Mouse (Mus musculus) stomach, postnatal 0 days (tissue): ENCODE measurements around the gene Slc35f5. TPM values are rescaled to one million over a fixed set of nuclear protein-coding genes. Genes with fewer than 3 reads are reported as not detected.

Experiments
- ATAC-seq: fragments of 200-750 bp; cut with Nextera tagmentation; 2 replicates; pipeline ENCODE4 v1.8.0; 2017; ENCODE audit not compliant: low FRiP score, low TSS enrichment
- DNase-seq: peaks from one replicate; pipeline ENCODE4 v3.0.0-alpha.2; 2016; ENCODE audit warnings: low spot score
- H3K27ac ChIP-seq: fragments of 300-500 bp; sonication (generic); replicated peaks from 2 replicates; pipeline ENCODE4 v1.5.1; 2014; ENCODE audit warnings: mild to moderate bottlenecking, control low read depth
- H3K27me3 ChIP-seq: fragments of 300-500 bp; sonication (generic); 2 replicates; pipeline ENCODE4 v1.6.1; 2014; ENCODE audit warnings: low read length; ENCODE audit not compliant: control insufficient read depth, insufficient read depth
- H3K36me3 ChIP-seq: fragments of 300-500 bp; sonication (generic); 2 replicates; pipeline ENCODE4 v1.6.1; 2014; ENCODE audit warnings: low read length, mixed read lengths; ENCODE audit not compliant: control insufficient read depth, insufficient read depth
- H3K4me1 ChIP-seq: fragments of 300-500 bp; sonication (generic); replicated peaks from 2 replicates; pipeline ENCODE4 v1.6.1; 2014; ENCODE audit warnings: antibody characterized with exemption; ENCODE audit not compliant: control insufficient read depth, insufficient read depth
- H3K4me2 ChIP-seq: fragments of 300-500 bp; sonication (generic); replicated peaks from 2 replicates; pipeline ENCODE4 v1.6.1; 2014; ENCODE audit warnings: low read depth, mild to moderate bottlenecking, control low read depth, moderate library complexity
- H3K4me3 ChIP-seq: fragments of 300-500 bp; sonication (generic); 2 replicates; pipeline ENCODE4 v1.5.1; 2014; ENCODE audit warnings: low read depth, low read length, control low read depth
- H3K9ac ChIP-seq: fragments of 300-500 bp; sonication (generic); 2 replicates; pipeline ENCODE4 v1.6.1; 2014; ENCODE audit warnings: mild to moderate bottlenecking, low read length, control low read depth, mixed read lengths
- H3K9me3 ChIP-seq: fragments of 300-500 bp; sonication (generic); 2 replicates; pipeline ENCODE4 v1.6.1; 2016; ENCODE audit warnings: low read length; ENCODE audit not compliant: control insufficient read depth
- CTCF ChIP-seq: IDR thresholded peaks from 2 replicates; pipeline ENCODE4 v1.5.1; 2016; ENCODE audit warnings: antibody characterized with exemption, low read depth, mild to moderate bottlenecking, moderate library complexity
- EP300 ChIP-seq: optimal IDR thresholded peaks from 2 replicates; pipeline ENCODE3; 2016; ENCODE audit warnings: antibody characterized with exemption
- WGBS: fragments of 180-500 bp; shearing (Covaris S2); extraction: QIAGEN DNeasy Blood & Tissue Kit; methylation state at CpG from one replicate; pipeline ENCODE4 v1.1.7; 2014; 5-methylcytosine and 5-hydroxymethylcytosine counted together
- polyA plus RNA-seq: library from polyadenylated mRNA; unstranded; fragments of >200 nt; fragmentation: Nextera tagmentation; extraction: Ambion mirVana; gene quantifications from 2 replicates; pipeline ENCODE4 v1.2.1, GENCODE M21; 2015

The Slc35f5 gene
- polyA plus RNA-seq, 1 experiment from 2014 or later = 66.4 TPM

DNA sequence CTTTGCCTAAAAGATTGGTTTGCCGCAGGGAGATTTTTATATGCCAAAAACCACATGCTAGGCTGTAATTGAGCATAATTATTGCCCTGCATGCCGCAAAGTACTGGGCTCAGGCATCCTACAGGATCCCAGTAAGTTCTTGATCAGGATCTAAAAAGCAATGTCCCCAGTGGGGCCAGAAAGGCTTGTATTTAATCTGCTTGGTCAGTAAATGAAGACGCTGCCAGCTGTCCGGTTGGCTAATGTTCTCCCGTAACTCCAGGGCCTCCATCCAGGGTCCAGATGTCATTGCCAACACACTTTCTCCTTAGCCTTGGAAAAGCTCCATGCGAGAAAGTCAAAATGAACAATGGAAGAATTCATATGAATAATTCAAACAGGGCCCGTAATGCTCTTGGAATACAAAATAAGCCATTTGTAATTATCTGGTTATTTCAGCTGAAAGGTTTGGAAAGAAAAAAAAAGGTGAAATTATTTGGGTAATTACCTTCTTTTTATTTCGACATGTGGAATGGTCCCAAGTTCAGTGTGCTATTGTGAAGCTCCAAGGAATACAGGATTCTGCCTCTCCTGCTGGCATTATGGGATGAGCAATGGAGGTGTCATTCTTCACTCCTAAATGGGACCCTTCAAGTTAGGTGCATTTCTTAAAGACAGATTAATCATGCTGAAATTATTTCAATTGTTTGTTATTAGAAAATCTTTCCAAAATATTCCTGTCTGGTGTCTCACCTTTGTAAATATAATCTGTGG lies 79.3 kb downstream of the Slc35f5 start:
- Histone ChIP-seq H3K9me3 (no peaks in the 10 kb centered on the region), H3K27ac (no peak overlapping the region), H3K4me2 (no peak overlapping the region), H3K36me3 (no peaks in the 10 kb centered on the region), H3K4me3 (no peak overlapping the region), H3K4me1 (no peaks in the 10 kb centered on the region), H3K9ac (no peak overlapping the region), H3K27me3 (no peaks in the 10 kb centered on the region)
- no peak for DNase-seq
- no peak for TF ChIP-seq EP300
- TF ChIP-seq CTCF = no peak
- 84% methylated on average over 8 of the region's 8 CpGs for WGBS
- no peak for ATAC-seq

DNA sequence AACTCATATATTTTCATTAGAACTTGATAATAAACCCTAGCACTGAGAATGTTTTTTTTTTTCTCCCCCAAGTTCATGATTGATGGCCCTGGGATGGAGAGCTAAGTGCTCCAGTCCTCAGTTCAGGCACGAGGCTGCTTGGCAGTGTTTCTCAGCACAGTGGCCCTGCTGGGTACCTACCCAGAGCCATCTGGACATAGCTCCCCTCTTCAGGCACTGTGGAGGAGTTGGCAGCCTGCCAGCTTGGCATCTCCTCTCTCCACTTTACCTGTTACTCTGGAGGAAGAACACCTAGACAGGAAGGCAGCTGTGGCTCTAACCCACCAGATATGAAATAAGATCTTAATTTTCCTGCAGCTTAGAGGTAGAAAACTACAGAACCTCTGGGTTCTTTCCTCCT lies 83.2 kb downstream of the Slc35f5 start:
- H3K9me3 ChIP-seq = no peaks in the 10 kb centered on the region
- no peak for TF ChIP-seq EP300
- TF ChIP-seq CTCF = no peak
- 10% methylated on average over 1 of the region's 1 CpGs for WGBS
- no peaks in the 10 kb centered on the region for H3K36me3 ChIP-seq
- no peak for ATAC-seq
- no peak overlapping the region for H3K4me2 ChIP-seq
- H3K27me3 ChIP-seq = no peaks in the 10 kb centered on the region
- DNase-seq = no peak
- no peak overlapping the region for H3K4me3 ChIP-seq
- no peak overlapping the region for H3K27ac ChIP-seq
- no peaks in the 10 kb centered on the region for H3K4me1 ChIP-seq
- no peak overlapping the region for H3K9ac ChIP-seq

Other genes starting within 250 kb of the Slc35f5 start
- gene Actr3, start 124.9 kb upstream of the Slc35f5 start, polyA plus RNA-seq = 245 and 251 TPM in 2 replicates
- 10.2 and 10.4 TPM in 2 replicates for gene Gpr39, start 116.4 kb downstream of the Slc35f5 start, polyA plus RNA-seq